Mouse (Mus musculus): ENCODE data around the gene Slc16a14. TPM values are rescaled to one million over a fixed set of nuclear protein-coding genes. Genes with fewer than 3 reads are reported as not detected.
"Not testable (repeated sequence)": the region's sequence is repeated elsewhere in the genome, so short reads cannot be mapped to it uniquely, and the experiment has no call there.

Gene Slc16a14
- polyA plus RNA-seq (2015; fragmentation: Nextera tagmentation; extraction: Ambion mirVana), result 0.21 and 0.33 TPM in 2 replicates

DNA sequence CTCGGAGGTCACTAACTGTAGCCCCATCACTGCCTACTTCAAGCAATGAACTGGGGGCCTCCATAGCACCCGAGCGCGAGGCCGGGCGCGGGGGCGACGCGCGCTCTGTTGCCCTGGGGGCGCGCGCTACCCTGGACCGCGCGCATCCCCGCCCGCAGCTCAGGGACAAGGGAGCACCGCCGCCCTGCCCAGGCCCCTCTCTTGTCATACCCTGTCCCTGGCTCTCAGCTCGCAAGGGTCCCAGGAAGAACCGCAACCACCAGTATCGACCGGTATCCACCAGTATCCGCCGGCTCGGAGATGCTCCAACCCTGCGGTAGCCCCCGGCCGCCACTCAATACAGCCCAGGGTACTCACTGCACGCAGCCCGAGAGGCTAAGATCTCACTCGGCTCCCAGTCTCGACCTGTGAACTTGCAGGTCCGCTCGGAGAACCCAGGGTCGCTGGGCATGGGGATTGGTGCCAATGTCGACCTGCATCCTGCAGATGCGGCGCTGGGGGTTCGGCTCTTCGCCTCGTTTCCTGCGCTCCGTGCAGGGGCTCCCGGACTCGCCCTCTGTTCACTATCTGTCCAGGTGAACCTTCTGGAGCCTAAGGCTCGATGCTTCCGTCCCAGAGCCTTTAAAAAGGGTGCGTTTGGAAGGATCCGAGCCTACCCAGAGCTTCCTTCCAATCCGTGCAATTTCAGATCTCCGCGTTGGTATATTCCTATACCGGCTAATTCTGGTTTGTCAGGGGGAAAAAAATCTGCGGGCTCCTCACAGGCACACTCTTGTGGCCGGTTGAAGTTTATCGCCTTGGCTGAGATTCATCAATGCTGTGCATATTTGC, at the start of gene Slc16a14:
Slc16a14 (minus strand) TSS at position 632 of the 831 bp plus-strand sequence.
- no peak within 1 kb of the TSS for H3K27ac ChIP-seq (ENCODE audit: low read length)
- under 1% methylated on average over 54 of the region's 59 CpGs for WGBS
- peaks cover 21% of the 10 kb centered on the region for H3K27me3 ChIP-seq (ENCODE audit: control insufficient read depth, insufficient read depth, low read depth, low read length)
- H3K9me3 ChIP-seq (ENCODE audit: control insufficient read depth, low read length), result no peaks in the 10 kb centered on the region
- peak; percentile 62 for ATAC-seq (ENCODE audit: low read depth)
- peak within 1 kb of the TSS; percentile 34 for H3K9ac ChIP-seq (ENCODE audit: low read length)
- peak within 1 kb of the TSS; percentile 50 for H3K4me3 ChIP-seq (ENCODE audit: low read length)
- H3K36me3 ChIP-seq (ENCODE audit: control insufficient read depth, insufficient read depth, low read length), result no peaks in the 10 kb centered on the region
- peaks cover 8% of the 10 kb centered on the region; the same call in 1 of the 2 replicates for H3K4me1 ChIP-seq (replicated peaks; ENCODE audit: control insufficient read depth, insufficient read depth, low read length)
- H3K4me2 ChIP-seq (ENCODE audit: low read depth, low read length), result peak within 1 kb of the TSS; percentile 80

DNA sequence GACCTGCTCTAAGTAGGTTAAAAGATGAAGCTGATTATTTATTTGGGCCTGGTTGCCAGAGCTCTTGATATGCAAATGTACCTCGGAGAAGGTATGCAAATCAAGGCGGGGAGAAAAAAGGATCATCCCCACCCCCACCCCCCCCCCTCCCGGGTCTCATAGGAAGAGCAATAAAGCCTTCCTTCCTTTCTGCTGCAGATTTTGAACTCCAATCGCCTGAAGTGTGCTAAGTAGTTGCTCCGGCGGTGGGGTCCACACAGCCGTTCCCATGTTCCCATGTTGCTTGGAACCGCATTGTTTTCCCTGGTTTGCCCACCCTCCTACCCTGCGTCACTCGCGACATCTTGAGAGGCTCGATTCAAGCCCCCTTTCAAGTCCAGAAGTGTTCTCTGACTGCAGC, 26.8 kb upstream of the Slc16a14 start:
- not testable (repeated sequence) for H3K4me2 ChIP-seq (ENCODE audit: low read depth, low read length); H3K9ac ChIP-seq (ENCODE audit: low read length); H3K27ac ChIP-seq (ENCODE audit: low read length); H3K4me1 ChIP-seq (replicated peaks; ENCODE audit: control insufficient read depth, insufficient read depth, low read length); H3K27me3 ChIP-seq (ENCODE audit: control insufficient read depth, insufficient read depth, low read depth, low read length); H3K4me3 ChIP-seq (ENCODE audit: low read length); H3K9me3 ChIP-seq (ENCODE audit: control insufficient read depth, low read length); ATAC-seq (ENCODE audit: low read depth); H3K36me3 ChIP-seq (ENCODE audit: control insufficient read depth, insufficient read depth, low read length)
- 5% methylated on average over 10 of the region's 12 CpGs for WGBS

DNA sequence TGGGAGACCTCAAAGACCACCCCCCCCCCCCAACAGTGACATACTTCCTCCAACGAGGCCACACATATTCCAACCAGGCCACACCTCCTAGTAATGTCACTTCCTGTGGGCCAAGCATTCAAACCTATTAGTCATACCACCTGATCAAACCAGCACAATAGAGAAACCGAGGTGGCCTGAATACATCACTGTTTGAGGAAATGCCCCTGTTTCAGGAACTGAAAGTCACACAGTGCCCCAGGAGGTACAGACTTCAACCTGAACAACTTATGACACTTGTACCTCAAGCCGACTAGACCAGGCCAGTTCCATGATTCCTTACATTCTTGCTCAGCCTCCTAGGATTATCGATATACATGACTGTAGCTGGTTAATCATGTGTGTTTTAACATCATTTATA, 22.8 kb upstream of the Slc16a14 start:
- H3K27ac ChIP-seq (ENCODE audit: low read length); H3K36me3 ChIP-seq (ENCODE audit: control insufficient read depth, insufficient read depth, low read length); H3K9ac ChIP-seq (ENCODE audit: low read length); ATAC-seq (ENCODE audit: low read depth); H3K4me1 ChIP-seq (replicated peaks; ENCODE audit: control insufficient read depth, insufficient read depth, low read length); H3K27me3 ChIP-seq (ENCODE audit: control insufficient read depth, insufficient read depth, low read depth, low read length); H3K4me3 ChIP-seq (ENCODE audit: low read length); H3K9me3 ChIP-seq (ENCODE audit: control insufficient read depth, low read length); H3K4me2 ChIP-seq (ENCODE audit: low read depth, low read length): not testable (repeated sequence)
- 75% methylated on average over 4 of the region's 4 CpGs for whole genome bisulfite sequencing

- not testable (repeated sequence) for H3K9me3 ChIP-seq (ENCODE audit: control insufficient read depth, low read length); H3K27me3 ChIP-seq (ENCODE audit: control insufficient read depth, insufficient read depth, low read depth, low read length); H3K9ac ChIP-seq (ENCODE audit: low read length); H3K36me3 ChIP-seq (ENCODE audit: control insufficient read depth, insufficient read depth, low read length); H3K4me2 ChIP-seq (ENCODE audit: low read depth, low read length); H3K4me1 ChIP-seq (replicated peaks; ENCODE audit: control insufficient read depth, insufficient read depth, low read length); H3K4me3 ChIP-seq (ENCODE audit: low read length); H3K27ac ChIP-seq (ENCODE audit: low read length); ATAC-seq (ENCODE audit: low read depth)
- WGBS, result 88% methylated on average over 3 of the region's 3 CpGs
Observed at GRCm38 (mm10) chr1:84956771-84957170, 21.8 kb upstream of the Slc16a14 start.

GRCm38 (mm10) chr1:84952456-84953181, 17.7 kb upstream of the Slc16a14 start:
- Histone ChIP-seq H3K4me1 (replicated peaks; ENCODE audit: control insufficient read depth, insufficient read depth, low read length) (no peaks in the 10 kb centered on the region), H3K27me3 (ENCODE audit: control insufficient read depth, insufficient read depth, low read depth, low read length) (no peaks in the 10 kb centered on the region), H3K4me2 (ENCODE audit: low read depth, low read length) (no peak overlapping the region), H3K9me3 (ENCODE audit: control insufficient read depth, low read length) (no peaks in the 10 kb centered on the region), H3K9ac (ENCODE audit: low read length) (no peak overlapping the region), H3K27ac (ENCODE audit: low read length) (no peak overlapping the region), H3K4me3 (ENCODE audit: low read length) (no peak overlapping the region), H3K36me3 (ENCODE audit: control insufficient read depth, insufficient read depth, low read length) (no peaks in the 10 kb centered on the region)
- WGBS, result 69% methylated on average over 10 of the region's 10 CpGs
- ATAC-seq (ENCODE audit: low read depth), result no peak

GRCm38 (mm10) chr1:84951566-84951965, 16.6 kb upstream of the Slc16a14 start:
- H3K27ac ChIP-seq (ENCODE audit: low read length), result no peak overlapping the region
- WGBS, result 78% methylated on average over 3 of the region's 3 CpGs

DNA sequence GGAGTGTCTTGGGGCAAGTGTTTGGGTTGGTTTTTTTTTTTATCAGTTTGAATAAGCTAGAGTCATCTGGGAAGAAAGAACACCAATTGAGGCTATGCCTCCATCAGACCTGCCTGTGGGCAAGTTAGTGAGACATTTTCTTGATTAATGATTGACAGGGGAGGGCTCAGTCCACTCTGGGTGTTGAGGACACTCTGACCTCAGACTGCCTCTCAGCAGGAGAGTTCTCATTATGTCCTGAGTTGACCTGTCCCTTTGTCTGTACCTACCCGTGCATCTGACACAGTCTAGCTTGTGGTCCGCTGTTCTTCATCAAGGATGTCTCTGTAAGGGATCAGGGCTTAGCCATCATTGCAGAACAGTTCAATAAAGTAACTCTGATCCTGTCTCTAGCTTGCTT, 12.5 kb upstream of the Slc16a14 start:
- 72% methylated on average over 2 of the region's 2 CpGs for WGBS
- Histone ChIP-seq H3K27ac (ENCODE audit: low read length) (no peak overlapping the region), H3K9ac (ENCODE audit: low read length) (no peak overlapping the region), H3K4me2 (ENCODE audit: low read depth, low read length) (no peak overlapping the region), H3K4me1 (replicated peaks; ENCODE audit: control insufficient read depth, insufficient read depth, low read length) (no peaks in the 10 kb centered on the region), H3K36me3 (ENCODE audit: control insufficient read depth, insufficient read depth, low read length) (no peaks in the 10 kb centered on the region), H3K4me3 (ENCODE audit: low read length) (no peak overlapping the region), H3K27me3 (ENCODE audit: control insufficient read depth, insufficient read depth, low read depth, low read length) (no peaks in the 10 kb centered on the region), H3K9me3 (ENCODE audit: control insufficient read depth, low read length) (no peaks in the 10 kb centered on the region; the same call in 1 of the 2 replicates)
- ATAC-seq (ENCODE audit: low read depth), result no peak

More at GRCm38 (mm10) chr1:84951566-84951965, 16.6 kb upstream of the Slc16a14 start:
- Histone ChIP-seq H3K9me3 (ENCODE audit: control insufficient read depth, low read length) (no peaks in the 10 kb centered on the region), H3K4me2 (ENCODE audit: low read depth, low read length) (no peak overlapping the region), H3K27me3 (ENCODE audit: control insufficient read depth, insufficient read depth, low read depth, low read length) (no peaks in the 10 kb centered on the region), H3K4me3 (ENCODE audit: low read length) (no peak overlapping the region), H3K4me1 (replicated peaks; ENCODE audit: control insufficient read depth, insufficient read depth, low read length) (no peaks in the 10 kb centered on the region), H3K36me3 (ENCODE audit: control insufficient read depth, insufficient read depth, low read length) (no peaks in the 10 kb centered on the region), H3K9ac (ENCODE audit: low read length) (no peak overlapping the region)
- no peak for ATAC-seq (ENCODE audit: low read depth)

- Histone ChIP-seq H3K4me3 (ENCODE audit: low read length) (no peak overlapping the region), H3K27me3 (ENCODE audit: control insufficient read depth, insufficient read depth, low read depth, low read length) (no peaks in the 10 kb centered on the region), H3K9ac (ENCODE audit: low read length) (no peak overlapping the region), H3K9me3 (ENCODE audit: control insufficient read depth, low read length) (no peaks in the 10 kb centered on the region; the same call in 1 of the 2 replicates), H3K36me3 (ENCODE audit: control insufficient read depth, insufficient read depth, low read length) (no peaks in the 10 kb centered on the region), H3K4me2 (ENCODE audit: low read depth, low read length) (no peak overlapping the region), H3K4me1 (replicated peaks; ENCODE audit: control insufficient read depth, insufficient read depth, low read length) (no peaks in the 10 kb centered on the region), H3K27ac (ENCODE audit: low read length) (no peak overlapping the region)
- no peak for ATAC-seq (ENCODE audit: low read depth)
- WGBS, result 64% methylated on average over 3 of the region's 3 CpGs
Observed at GRCm38 (mm10) chr1:84945950-84946349, 11.0 kb upstream of the Slc16a14 start.

DNA sequence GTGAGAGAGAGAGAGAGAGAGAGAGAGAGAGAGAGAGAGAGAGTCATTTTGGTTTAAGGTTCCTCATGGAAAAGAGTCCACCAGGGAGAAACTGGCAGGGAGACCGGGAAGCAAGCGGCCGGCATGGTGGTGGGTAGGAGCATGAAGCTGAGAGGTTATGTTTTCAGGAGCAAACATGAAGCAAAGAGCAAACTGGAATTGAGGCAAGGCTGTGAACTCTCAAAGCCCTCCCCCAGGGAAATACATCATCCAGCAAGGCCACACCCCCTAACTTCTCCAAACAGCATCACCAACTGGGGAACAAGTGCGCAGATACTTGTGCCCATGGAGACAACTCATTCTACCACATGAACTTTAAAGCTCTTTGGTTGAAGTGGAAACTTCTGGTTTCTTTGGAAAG, 8.6 kb upstream of the Slc16a14 start:
- Histone ChIP-seq H3K27me3 (ENCODE audit: control insufficient read depth, insufficient read depth, low read depth, low read length) (no peaks in the 10 kb centered on the region), H3K4me1 (replicated peaks; ENCODE audit: control insufficient read depth, insufficient read depth, low read length) (no peaks in the 10 kb centered on the region), H3K9ac (ENCODE audit: low read length) (no peak overlapping the region), H3K9me3 (ENCODE audit: control insufficient read depth, low read length) (no peaks in the 10 kb centered on the region; the same call in 1 of the 2 replicates), H3K27ac (ENCODE audit: low read length) (no peak overlapping the region), H3K4me3 (ENCODE audit: low read length) (no peak overlapping the region), H3K36me3 (ENCODE audit: control insufficient read depth, insufficient read depth, low read length) (no peaks in the 10 kb centered on the region), H3K4me2 (ENCODE audit: low read depth, low read length) (no peak overlapping the region)
- 87% methylated on average over 4 of the region's 4 CpGs for WGBS
- ATAC-seq (ENCODE audit: low read depth), result no peak

Measured in lung, embryonic 16.5 days (tissue).